Mouse (Mus musculus): ENCODE data around the gene Pde4b.
A peak's percentile ranks its signal among the peaks of the same experiment; 100 is the strongest.

Gene Pde4b

DNA sequence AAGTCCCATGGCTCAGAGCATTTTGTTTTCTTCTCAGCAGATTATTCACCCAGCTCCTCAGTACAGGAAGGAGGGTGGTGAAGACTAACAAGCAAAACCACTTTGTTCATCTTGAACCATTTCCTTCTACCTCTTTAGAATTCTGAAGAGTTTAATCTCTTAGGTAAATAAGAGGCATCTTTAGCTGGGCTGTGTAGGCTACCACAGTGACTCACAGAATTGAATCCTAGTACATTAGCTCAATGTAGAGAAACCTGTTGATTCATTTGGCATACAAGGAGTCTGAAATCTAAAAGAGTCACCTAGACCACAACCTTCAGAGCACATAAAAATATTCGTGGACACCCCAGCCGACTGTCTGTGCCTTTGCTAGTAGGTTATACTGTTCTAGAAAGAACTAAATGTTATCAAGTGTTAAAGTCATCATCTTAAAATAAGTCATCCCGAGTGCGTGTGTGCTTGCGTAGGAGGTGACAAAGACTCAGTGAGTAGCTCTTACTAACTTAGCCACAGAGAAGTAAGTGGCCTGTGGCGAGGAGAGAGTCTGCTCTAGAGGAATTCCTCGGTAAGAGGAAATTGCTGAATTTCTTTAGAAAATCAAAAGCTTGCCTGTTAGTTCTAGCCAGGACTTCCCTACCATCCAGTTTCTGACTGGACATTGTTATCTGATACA, 520.5 kb downstream of the Pde4b start:
- peak; percentile 61 for DNase-seq (ENCODE audit: low read depth)

GRCm38 (mm10) chr4:102612596-102612995, 525.3 kb downstream of the Pde4b start:
- DNase-seq (ENCODE audit: low read depth): no peak

DNA sequence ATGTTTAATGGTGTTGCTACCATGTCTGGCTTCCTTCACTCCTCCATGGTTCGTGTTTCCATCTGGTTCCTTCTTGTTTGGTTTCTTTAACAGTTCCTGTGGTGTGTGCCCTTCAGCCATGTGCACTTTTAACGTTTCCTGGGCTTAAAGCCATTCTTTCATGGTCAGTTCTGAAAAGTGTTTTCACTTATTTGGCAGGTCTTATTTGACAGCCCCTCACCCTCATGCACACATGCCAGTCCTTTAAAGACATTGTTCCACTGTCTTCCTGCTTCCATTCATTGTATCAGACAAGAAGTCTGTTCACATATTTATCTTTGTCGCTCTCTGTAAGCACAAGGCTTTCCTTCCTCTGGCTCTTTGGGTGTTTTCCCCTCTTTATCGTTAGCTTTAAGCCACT, 530.4 kb downstream of the Pde4b start:
- DNase-seq (ENCODE audit: low read depth): no peak

DNA sequence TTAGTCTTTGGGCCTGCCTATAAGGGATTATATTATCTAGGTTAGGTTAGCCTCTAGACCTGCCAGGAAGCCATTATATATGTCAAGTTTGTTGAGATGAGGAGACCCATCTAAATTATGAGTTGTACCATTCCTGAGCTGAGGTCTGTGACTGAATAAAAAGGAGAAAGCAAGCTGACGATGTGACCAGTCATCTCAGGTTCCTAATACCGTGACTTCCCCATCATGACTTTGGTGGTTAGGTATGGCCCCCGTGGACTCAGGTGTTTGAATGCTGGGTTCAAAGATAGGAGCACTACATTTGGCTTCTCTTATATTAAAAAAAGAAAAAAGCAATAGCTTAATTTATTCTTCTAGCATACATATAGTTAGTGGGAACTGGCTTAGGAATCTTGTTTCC, 531.3 kb downstream of the Pde4b start:
- DNase-seq (ENCODE audit: low read depth): no peak

DNA sequence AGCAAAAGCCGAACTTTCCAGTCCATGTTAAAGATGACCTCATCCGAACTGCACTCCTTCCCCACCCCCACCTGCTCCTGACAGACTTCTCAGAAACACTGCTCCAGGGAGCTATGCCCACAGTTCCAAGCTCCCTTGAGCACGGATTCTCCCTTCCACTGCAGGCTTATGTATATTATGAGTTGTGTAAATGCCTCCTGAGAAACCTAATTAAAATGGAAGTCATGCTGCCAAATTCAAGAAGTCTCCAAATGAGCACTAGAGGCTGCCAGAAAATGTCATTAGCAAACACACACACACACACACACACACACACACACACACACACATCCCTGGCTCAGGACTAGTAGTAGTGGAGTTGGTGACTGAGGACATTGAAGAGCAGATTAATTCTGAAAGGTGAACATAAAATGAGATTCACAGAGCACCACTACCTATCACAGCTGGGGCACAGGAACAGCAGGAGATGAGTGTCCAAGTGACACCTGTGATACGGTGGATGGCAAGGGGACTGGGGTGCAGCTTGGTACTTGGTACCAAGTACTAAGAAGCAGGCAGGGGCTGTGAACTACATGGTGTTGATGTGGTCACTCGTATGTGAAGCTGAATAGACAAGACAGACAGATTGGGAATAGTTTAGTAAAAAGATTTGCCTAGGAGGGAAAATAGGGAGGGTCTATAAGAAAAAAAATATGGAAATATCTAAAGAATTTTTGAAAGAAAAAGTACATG, 533.0 kb downstream of the Pde4b start:
- DNase-seq (ENCODE audit: low read depth): no peak

- DNase-seq (ENCODE audit: low read depth): no peak
Observed at GRCm38 (mm10) chr4:102621120-102621519, 533.8 kb downstream of the Pde4b start.

GRCm38 (mm10) chr4:102622977-102623376, 535.6 kb downstream of the Pde4b start:
- no peak for DNase-seq (ENCODE audit: low read depth)

- no peak for DNase-seq (ENCODE audit: low read depth)
Observed at GRCm38 (mm10) chr4:102623789-102624611, 536.7 kb downstream of the Pde4b start.

DNA sequence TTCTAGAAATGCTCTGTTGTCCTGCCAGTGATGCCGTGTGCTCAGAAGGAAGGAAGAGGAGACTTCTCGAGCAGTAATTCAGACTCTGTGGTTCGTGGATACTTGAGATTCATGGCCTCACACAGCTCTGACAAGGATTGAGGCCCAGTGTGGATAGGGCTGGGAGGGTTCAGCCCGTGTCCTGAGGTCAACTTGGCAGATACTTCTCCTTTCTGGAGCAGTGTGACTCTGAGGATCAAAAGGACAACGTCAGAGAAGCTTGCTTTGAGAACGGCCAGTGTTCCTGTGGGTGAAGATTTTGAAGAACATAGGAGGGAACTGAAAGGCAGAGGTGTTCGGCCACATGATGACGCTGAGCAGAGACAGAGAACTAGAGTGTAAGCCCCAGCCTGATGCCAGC, 537.6 kb downstream of the Pde4b start:
- no peak for DNase-seq (ENCODE audit: low read depth)

GRCm38 (mm10) chr4:102627799-102628198, 540.5 kb downstream of the Pde4b start:
- no peak for DNase-seq (ENCODE audit: low read depth)

GRCm38 (mm10) chr4:102629621-102630020, 542.3 kb downstream of the Pde4b start:
- DNase-seq (ENCODE audit: low read depth): no peak

- no peak for DNase-seq (ENCODE audit: low read depth)
Observed at GRCm38 (mm10) chr4:102630261-102630660, 542.9 kb downstream of the Pde4b start.

GRCm38 (mm10) chr4:102631624-102632023, 544.3 kb downstream of the Pde4b start:
- DNase-seq (ENCODE audit: low read depth): no peak

- no peak for DNase-seq (ENCODE audit: low read depth)
Observed at GRCm38 (mm10) chr4:102633241-102633640, 545.9 kb downstream of the Pde4b start.

GRCm38 (mm10) chr4:102635258-102635657, 547.9 kb downstream of the Pde4b start:
- DNase-seq (ENCODE audit: low read depth): peak; percentile 50

DNA sequence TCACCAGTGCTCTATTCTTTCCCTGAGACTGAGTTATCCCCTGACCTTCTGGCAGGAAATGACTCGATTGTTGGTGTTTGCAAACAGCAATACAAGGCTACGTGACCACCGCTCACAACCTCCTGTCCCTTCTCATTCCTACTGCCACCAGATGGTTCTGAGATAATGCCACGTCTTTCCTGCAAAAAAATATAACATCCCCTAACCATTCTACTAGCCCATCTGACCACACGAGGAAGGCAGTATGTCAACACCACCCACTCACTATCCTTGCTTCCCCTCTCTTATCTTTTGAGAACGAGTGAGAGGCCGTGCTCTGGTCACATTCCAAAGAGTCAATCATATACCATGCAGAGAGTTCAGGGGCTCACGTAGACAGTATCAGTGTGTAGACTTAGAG, 548.6 kb downstream of the Pde4b start:
- DNase-seq (ENCODE audit: low read depth): no peak

DNA sequence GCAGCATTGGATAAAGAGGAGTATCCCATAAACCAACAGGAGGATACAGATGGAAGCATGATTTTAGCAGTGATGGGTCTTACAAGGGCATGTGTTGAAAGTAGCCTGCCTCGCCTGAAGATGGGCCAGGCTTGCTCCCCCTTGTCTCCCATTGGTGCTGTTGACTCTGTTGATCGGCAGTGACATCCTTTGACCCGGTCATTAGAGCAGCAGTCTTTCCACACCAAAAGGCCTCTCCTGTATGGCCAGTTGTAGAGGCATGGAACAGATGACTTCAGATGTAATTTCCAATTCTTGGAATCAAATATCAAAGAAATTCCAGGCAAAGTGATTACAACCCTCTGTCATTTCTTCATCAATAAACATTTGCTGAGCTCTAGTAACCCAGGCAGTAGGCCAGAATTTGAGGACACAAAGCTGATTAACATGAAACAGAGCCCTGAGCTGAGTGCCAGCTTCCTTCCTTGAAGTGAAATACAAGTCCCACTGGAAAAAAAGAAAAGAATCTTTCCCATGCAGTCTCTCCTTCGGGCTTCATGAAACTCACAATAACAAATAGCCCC, 550.1 kb downstream of the Pde4b start:
- no peak for DNase-seq (ENCODE audit: low read depth)

DNA sequence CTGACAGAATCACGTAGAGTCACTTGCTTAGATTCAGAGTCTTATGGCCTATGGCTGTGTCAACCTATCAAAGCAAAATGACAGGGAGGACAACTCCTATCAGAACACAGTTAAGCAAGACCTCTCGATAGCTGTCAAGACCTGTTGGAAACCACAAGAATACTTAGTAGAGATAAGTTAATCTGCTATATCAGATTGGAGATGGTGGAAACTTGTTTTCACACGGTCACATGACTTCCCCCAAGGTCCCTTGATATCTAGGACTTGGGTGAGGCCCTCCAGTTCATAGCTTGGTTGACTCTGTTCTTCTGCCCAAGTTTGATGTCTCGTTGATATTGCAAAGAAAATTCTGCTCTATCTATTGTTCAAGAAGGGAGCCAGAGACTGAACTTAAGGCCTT, 553.6 kb downstream of the Pde4b start:
- no peak for DNase-seq (ENCODE audit: low read depth)

DNA sequence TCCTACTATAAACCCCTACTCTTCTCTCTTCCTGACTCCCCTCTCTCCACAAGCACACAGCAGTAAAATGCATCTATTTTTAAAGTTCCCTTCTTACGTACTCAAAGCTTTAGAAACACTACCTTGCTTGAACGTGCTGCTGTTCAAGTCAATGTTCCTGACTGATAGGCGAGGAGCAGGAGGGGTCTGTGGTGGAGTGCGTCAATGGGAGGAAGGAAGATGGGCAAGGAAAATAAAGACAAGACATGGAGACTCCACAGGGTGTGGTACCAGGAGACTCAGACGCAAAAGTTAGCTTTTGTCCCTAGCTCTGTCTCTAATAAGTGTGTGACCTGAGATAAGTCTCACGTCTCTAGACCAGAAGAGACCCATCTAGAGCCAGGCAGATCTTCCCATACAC, 556.7 kb downstream of the Pde4b start:
- no peak for DNase-seq (ENCODE audit: low read depth)

- DNase-seq (ENCODE audit: low read depth): no peak
Observed at GRCm38 (mm10) chr4:102647056-102647455, 559.7 kb downstream of the Pde4b start.

DNA sequence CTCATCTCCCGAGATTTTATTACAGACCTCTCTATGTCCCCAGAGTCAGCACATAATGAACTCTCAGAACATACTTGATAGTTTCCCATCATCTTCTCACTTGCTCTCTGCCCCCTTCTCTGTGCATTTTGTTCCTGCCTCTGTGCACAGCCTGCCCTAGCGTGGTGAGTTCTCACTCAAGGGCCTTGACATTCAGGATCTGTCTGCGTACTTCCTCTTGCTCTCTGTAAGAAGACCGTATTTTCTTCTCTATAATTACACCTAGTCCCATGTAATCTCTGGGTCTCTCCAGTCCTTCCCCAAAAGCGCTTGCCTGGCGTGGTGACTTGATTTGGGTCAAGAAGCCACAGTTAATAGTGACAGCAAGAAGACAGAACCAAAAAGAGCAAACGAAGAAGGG, 568.0 kb downstream of the Pde4b start:
- no peak for DNase-seq (ENCODE audit: low read depth)

DNA sequence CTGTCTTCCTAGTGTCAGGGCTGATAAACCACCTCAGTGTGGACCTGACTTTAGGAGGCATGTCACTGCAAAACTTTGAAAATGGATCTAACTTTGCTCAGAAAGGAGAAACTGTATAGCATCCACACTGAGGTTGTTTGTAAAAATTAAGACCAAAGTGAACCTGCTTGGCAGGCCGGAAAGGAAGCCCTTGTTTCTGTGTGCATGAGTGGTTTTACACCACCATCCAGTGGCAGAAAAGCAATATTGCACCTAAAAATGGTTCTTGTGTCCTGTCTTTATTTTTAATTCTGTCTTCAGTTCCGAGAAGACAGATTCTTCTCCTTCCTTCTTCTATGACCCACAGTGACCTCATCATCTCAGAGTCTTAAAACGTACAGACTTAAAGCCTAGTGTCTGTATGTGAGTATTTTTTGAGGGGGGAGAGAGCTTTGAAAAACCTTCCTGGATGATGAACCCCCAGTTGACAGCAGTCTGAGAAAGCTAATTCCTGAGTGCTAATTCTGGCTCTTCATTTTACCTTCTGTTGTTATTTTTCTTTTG, 569.2 kb downstream of the Pde4b start:
- DNase-seq (ENCODE audit: low read depth): peak; percentile 85
